Mouse (Mus musculus) forebrain, postnatal 0 days (tissue): Measurements from ENCODE around the gene Lhfp. TPM values are rescaled to one million over a fixed set of nuclear protein-coding genes. Genes with fewer than 3 reads are reported as not detected.
A peak's percentile ranks its signal among the peaks of the same experiment; 100 is the strongest.

ENCODE experiments used
- ATAC-seq: fragments of 200-750 bp; cut with Nextera tagmentation; 2 replicates; pipeline ENCODE4 v1.8.0; 2017; ENCODE audit warnings: mild to moderate bottlenecking, moderate library complexity
- DNase-seq: peaks from one replicate; pipeline ENCODE4 v3.0.0-alpha.2; 2015
- H3K27ac ChIP-seq: fragments of 300-500 bp; sonication (generic); 2 replicates; pipeline ENCODE4 v1.5.1; 2014; ENCODE audit warnings: low read depth, mild to moderate bottlenecking, antibody characterized with exemption, low read length, moderate library complexity, mixed read lengths
- H3K27me3 ChIP-seq: fragments of 300-500 bp; sonication (generic); 2 replicates; pipeline ENCODE4 v1.6.1; 2014; ENCODE audit warnings: mild to moderate bottlenecking, low read length, mixed read lengths; ENCODE audit not compliant: insufficient read depth
- H3K36me3 ChIP-seq: fragments of 300-500 bp; sonication (generic); 2 replicates; pipeline ENCODE4 v1.6.1; 2014; ENCODE audit warnings: mild to moderate bottlenecking, moderate library complexity; ENCODE audit not compliant: insufficient read depth
- H3K4me1 ChIP-seq: fragments of 300-500 bp; sonication (generic); 2 replicates; pipeline ENCODE4 v1.6.1; 2014; ENCODE audit warnings: antibody characterized with exemption; ENCODE audit not compliant: insufficient read depth
- H3K4me2 ChIP-seq: fragments of 300-500 bp; sonication (generic); 2 replicates; pipeline ENCODE4 v1.6.1; 2014; ENCODE audit warnings: low read depth, mild to moderate bottlenecking, moderate library complexity
- H3K4me3 ChIP-seq: fragments of 300-500 bp; sonication (generic); 2 replicates; pipeline ENCODE4 v1.5.1; 2014; ENCODE audit warnings: low read depth, low read length, mixed read lengths
- H3K9ac ChIP-seq: fragments of 300-500 bp; sonication (generic); 2 replicates; pipeline ENCODE4 v1.6.1; 2014; ENCODE audit warnings: mild to moderate bottlenecking
- H3K9me3 ChIP-seq: fragments of 300-500 bp; sonication (generic); 2 replicates; pipeline ENCODE4 v1.6.1; 2016; ENCODE audit warnings: low read length
- CTCF ChIP-seq: sonication (generic); IDR thresholded peaks from 2 replicates; pipeline ENCODE4 v1.5.1; 2016; ENCODE audit warnings: antibody characterized with exemption, control low read depth, low read depth
- WGBS: fragments of 180-500 bp; shearing (Covaris S2); extraction: QIAGEN DNeasy Blood & Tissue Kit; methylation state at CpG from one replicate; pipeline ENCODE4 v1.1.7; 2014; 5-methylcytosine and 5-hydroxymethylcytosine counted together
- polyA plus RNA-seq: library from polyadenylated mRNA; unstranded; fragments of >200 nt; fragmentation: Nextera tagmentation; extraction: Ambion mirVana; gene quantifications from 2 replicates; pipeline ENCODE4 v1.2.1, GENCODE M21; 2015
- total RNA-seq: library from RNA; depleted of rRNA; stranded (reverse); fragments of >200 nt; gene quantifications from 2 replicates; pipeline ENCODE4 v1.2.3, GENCODE M21; 2014

Gene Lhfp
- total and polyA plus RNA-seq, 2 experiments from 2014 or later, result 44.7 to 60.8 TPM

DNA sequence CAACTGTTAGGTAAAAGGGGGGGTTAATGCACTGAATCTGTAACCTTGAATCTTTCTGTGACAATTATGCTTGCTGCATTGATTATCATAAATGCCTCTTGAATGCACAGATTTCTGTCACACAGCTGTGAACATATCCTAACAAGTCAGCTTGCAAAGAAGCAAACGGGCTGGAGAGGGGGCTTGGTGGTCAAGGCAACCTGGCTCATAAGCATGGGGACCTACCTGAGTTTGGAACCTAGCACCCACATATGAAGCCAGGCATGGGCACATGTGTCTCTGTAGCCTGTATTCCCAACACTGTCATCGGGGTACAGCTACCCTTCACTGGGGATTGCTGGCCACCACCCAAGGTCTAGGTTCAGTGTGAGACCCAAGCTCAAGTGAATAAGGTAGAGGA, 48.6 kb downstream of the Lhfp start:
- Histone ChIP-seq H3K27me3 (no peaks in the 10 kb centered on the region), H3K9ac (no peak overlapping the region), H3K4me2 (no peak overlapping the region), H3K9me3 (no peaks in the 10 kb centered on the region), H3K4me1 (0 out of 2 replicates have a peak, but pooled peaks cover 5% of the 10 kb centered on the region), H3K4me3 (no peak overlapping the region), H3K36me3 (no peaks in the 10 kb centered on the region), H3K27ac (no peak overlapping the region)
- WGBS, result 79% methylated on average over 2 of the region's 2 CpGs
- DNase-seq, result no peak
- no peak for TF ChIP-seq CTCF
- no peak for ATAC-seq

DNA sequence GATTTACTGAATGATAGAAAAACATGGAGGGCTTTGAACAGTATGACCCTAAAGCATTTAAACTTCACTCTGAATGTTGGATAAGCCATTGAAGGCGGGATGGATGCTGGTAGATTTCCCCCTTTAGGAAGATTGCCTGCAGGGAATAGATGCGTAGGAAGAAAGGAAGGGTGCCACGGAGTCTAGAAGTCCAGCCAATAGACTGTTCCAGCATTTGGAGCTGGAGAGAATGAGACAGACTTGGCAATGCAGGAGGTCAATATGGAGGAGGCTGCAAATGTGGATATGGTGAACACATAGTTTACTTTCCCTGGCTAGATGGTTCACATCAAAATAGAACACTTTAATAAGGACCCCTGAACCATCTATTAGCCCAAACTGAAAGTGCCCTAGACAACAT, 58.9 kb downstream of the Lhfp start:
- no peak overlapping the region for H3K27ac ChIP-seq
- TF ChIP-seq CTCF, result no peak
- 83% methylated on average over 3 of the region's 3 CpGs for WGBS
- H3K27me3 ChIP-seq, result no peaks in the 10 kb centered on the region
- ATAC-seq, result no peak
- H3K9ac ChIP-seq, result no peak overlapping the region
- DNase-seq, result no peak
- no peaks in the 10 kb centered on the region for H3K36me3 ChIP-seq
- H3K4me2 ChIP-seq, result no peak overlapping the region
- H3K4me3 ChIP-seq, result no peak overlapping the region
- no peaks in the 10 kb centered on the region for H3K9me3 ChIP-seq
- peaks cover 8% of the 10 kb centered on the region for H3K4me1 ChIP-seq

DNA sequence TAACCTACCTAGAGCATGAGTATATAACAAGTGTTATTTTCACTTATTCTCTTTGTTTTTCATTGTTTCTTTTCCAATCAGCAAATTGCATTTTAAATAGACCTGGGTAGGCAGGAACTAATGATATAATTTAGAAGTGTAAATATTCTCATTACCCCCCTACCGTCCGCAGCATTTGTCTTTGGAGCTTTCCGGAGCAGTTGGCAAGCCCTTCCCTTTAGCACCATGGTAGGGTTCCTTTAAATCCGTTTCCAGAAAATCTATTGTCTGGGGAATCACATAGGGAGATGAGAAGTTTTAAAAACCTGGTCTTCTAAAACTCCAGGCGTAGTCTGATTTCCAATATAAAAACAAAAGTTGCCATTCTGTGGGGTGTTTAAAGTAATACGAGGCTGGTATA, 59.5 kb downstream of the Lhfp start:
- no peak overlapping the region for H3K4me2 ChIP-seq
- no peak overlapping the region for H3K27ac ChIP-seq
- no peak for ATAC-seq
- no peaks in the 10 kb centered on the region for H3K27me3 ChIP-seq
- no peaks in the 10 kb centered on the region for H3K9me3 ChIP-seq
- H3K4me3 ChIP-seq, result no peak overlapping the region
- H3K4me1 ChIP-seq, result peaks cover 8% of the 10 kb centered on the region
- H3K9ac ChIP-seq, result no peak overlapping the region
- TF ChIP-seq CTCF, result no peak
- no peak for DNase-seq
- WGBS, result 35% methylated on average over 6 of the region's 6 CpGs
- no peaks in the 10 kb centered on the region for H3K36me3 ChIP-seq

DNA sequence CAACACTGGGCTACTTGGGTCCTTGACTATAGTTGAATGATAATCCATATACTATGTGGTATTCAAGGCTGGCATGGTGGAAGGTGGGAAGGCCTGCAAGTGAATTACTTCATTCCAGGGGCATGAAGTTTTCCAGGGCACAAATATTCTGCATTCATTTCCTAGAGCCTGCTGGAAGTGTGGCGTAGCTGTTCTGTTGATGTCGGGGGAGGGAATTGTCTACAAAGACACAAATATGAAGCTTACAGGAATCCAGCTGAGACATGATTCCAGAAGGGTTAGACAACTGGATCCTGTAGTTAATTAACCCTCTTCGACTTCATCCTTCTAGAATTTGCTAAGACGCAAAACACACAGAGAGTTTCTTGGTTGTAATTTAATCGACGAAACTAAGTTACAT, 60.4 kb downstream of the Lhfp start:
- Histone ChIP-seq H3K9me3 (no peaks in the 10 kb centered on the region), H3K36me3 (no peaks in the 10 kb centered on the region), H3K4me2 (no peak overlapping the region), H3K9ac (no peak overlapping the region), H3K27me3 (no peaks in the 10 kb centered on the region), H3K4me1 (peaks cover 8% of the 10 kb centered on the region), H3K4me3 (no peak overlapping the region), H3K27ac (no peak overlapping the region)
- ATAC-seq (no peak), DNase-seq (no peak)
- WGBS, result 49% methylated on average over 6 of the region's 6 CpGs
- TF ChIP-seq CTCF, result no peak

DNA sequence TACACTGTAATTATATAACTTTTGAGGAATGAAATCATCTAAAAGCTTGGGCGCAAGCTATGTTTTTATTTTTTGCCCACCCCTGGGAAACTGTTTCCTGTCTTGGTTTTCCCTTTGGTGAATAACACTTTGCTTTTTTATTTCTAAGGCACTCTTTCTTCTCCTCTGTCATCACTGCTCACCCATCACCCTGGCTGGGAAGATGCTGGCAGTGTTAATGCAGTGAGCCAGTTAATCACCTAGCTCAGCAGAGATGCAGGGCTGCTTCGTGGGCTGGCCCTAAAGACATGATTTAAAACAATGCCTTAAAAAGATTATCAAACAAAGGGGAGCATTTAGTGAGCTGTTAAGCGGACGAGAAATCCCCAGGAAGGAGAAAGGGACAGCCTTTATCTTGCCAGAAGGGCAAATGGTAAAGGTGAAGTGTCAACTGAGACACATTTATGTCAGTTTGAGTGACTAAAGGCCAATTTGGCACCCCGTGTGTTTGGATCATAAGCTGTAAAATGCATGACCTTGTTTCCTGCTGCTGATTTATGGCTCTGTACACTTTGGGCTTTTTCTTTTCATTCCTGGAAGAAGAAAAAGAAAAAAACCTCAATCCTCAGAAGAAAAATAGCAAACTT, 60.9 kb downstream of the Lhfp start:
- H3K9ac ChIP-seq, result no peak overlapping the region
- H3K9me3 ChIP-seq, result no peaks in the 10 kb centered on the region
- no peaks in the 10 kb centered on the region for H3K36me3 ChIP-seq
- ATAC-seq, result no peak
- no peaks in the 10 kb centered on the region for H3K27me3 ChIP-seq
- no peak for TF ChIP-seq CTCF
- H3K4me3 ChIP-seq, result no peak overlapping the region
- peaks cover 8% of the 10 kb centered on the region for H3K4me1 ChIP-seq
- no peak for DNase-seq
- no peak overlapping the region for H3K4me2 ChIP-seq
- H3K27ac ChIP-seq, result no peak overlapping the region
- WGBS, result 24% methylated on average over 5 of the region's 5 CpGs

DNA sequence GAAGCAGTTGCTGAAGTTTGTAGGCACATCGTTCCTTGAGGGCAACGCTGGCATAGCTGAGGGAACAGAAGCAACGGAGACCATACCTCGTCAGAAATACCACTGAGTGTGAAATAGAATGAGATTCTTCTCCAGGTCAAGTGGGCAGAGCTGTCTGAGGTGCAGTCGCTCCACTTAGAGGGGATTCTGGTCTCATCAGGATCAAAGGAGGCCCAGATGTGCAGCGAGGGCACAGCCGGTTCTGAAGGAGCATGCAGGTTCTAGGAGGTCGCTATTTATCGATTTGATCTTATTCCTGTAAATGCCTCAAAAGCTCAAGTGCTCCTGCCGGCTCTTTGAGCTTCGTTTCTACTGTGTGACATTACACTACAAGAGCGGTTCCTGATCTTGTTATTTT, 61.4 kb downstream of the Lhfp start:
- no peak for TF ChIP-seq CTCF
- H3K9ac ChIP-seq, result no peak overlapping the region
- peaks cover 8% of the 10 kb centered on the region for H3K4me1 ChIP-seq
- no peaks in the 10 kb centered on the region for H3K27me3 ChIP-seq
- no peak overlapping the region for H3K27ac ChIP-seq
- DNase-seq (no peak), ATAC-seq (no peak)
- no peaks in the 10 kb centered on the region for H3K9me3 ChIP-seq
- no peaks in the 10 kb centered on the region for H3K36me3 ChIP-seq
- no peak overlapping the region for H3K4me2 ChIP-seq
- no peak overlapping the region for H3K4me3 ChIP-seq
- 29% methylated on average over 12 of the region's 12 CpGs for WGBS

DNA sequence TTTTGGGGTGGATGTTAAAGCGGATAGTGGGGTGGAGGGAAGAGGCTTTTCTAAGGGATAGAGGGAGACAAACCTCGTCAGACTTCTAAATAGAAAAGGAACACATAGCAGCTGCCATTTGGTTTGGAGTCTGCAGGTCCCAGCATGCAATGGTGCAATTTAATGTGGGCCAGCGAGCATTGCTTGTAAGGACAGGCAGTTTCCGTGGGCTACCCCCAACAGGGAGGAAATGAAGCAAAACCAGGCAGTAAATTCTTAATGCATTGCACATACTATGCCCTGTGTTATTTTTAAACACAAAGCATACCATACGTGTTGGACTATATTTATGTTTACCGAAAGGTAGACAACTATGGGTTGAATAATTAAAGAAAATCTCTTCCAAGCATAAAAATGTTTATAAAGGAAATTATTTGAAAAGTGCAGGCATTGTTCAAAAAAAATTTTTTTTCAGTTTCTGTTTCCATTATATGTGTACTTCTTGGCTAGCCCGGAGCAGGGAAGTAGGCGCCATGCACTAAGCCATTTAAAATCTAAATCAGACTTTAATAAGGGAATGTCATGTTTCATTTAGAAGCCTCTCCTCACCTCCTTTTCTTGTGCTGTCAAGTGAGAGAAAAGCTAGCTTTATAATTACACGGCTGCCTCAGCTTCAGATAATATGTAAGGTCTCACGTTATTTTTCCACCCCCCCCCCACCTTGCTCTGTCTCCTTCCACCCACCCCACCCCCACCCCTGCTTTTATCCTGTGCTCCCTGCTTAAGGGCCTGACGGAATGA, 67.5 kb downstream of the Lhfp start:
- Histone ChIP-seq H3K4me1 (no peaks in the 10 kb centered on the region), H3K27me3 (no peaks in the 10 kb centered on the region), H3K36me3 (no peaks in the 10 kb centered on the region), H3K4me3 (no peak overlapping the region), H3K4me2 (no peak overlapping the region), H3K9me3 (no peaks in the 10 kb centered on the region), H3K27ac (peak overlapping the region; percentile 31; the same call in 1 of the 2 replicates), H3K9ac (no peak overlapping the region)
- 37% methylated on average over 11 of the region's 11 CpGs for WGBS
- DNase-seq (no peak), ATAC-seq (peak; percentile 58; the same call in 1 of the 2 replicates)
- TF ChIP-seq CTCF, result no peak
